Mouse (Mus musculus) liver, embryonic 11.5 days (tissue): ENCODE measurements around the gene 9330182L06Rik. TPM values are rescaled to one million over a fixed set of nuclear protein-coding genes. Genes with fewer than 3 reads are reported as not detected.

Experiments used
- ATAC-seq: fragments of 200-750 bp; cut with Nextera tagmentation; replicated peaks from 2 replicates; pipeline ENCODE4 v1.8.0; 2017; ENCODE audit warnings: moderate number of reproducible peaks, mild to moderate bottlenecking, moderate TSS enrichment, moderate library complexity; ENCODE audit not compliant: low FRiP score
- DNase-seq: peaks from one replicate; pipeline ENCODE4 v3.0.0-alpha.2; 2017; ENCODE audit warnings: low spot score
- H3K27ac ChIP-seq: fragments of 300-500 bp; sonication (generic); 2 replicates; pipeline ENCODE4 v1.5.1; 2014; ENCODE audit warnings: mild to moderate bottlenecking, low read depth, low read length, control low read depth
- H3K27me3 ChIP-seq: fragments of 300-500 bp; sonication (generic); replicated peaks from 2 replicates; pipeline ENCODE4 v1.6.1; 2014; ENCODE audit warnings: low read length, mixed read lengths; ENCODE audit not compliant: control insufficient read depth, insufficient read depth
- H3K36me3 ChIP-seq: fragments of 300-500 bp; sonication (generic); 2 replicates; pipeline ENCODE4 v1.6.1; 2014; ENCODE audit warnings: mild to moderate bottlenecking, low read length, moderate library complexity, mixed read lengths; ENCODE audit not compliant: control insufficient read depth, insufficient read depth
- H3K4me1 ChIP-seq: fragments of 300-500 bp; sonication (generic); replicated peaks from 2 replicates; pipeline ENCODE4 v1.6.1; 2014; ENCODE audit warnings: low read length, mixed read lengths; ENCODE audit not compliant: control insufficient read depth, insufficient read depth
- H3K4me2 ChIP-seq: fragments of 300-500 bp; sonication (generic); 2 replicates; pipeline ENCODE4 v1.6.1; 2014; ENCODE audit warnings: mild to moderate bottlenecking, control low read depth, moderate library complexity
- H3K4me3 ChIP-seq: fragments of 300-500 bp; sonication (generic); 2 replicates; pipeline ENCODE4 v1.5.1; 2014; ENCODE audit warnings: low read depth, low read length, control low read depth
- H3K9ac ChIP-seq: fragments of 300-500 bp; sonication (generic); 2 replicates; pipeline ENCODE4 v1.6.1; 2014; ENCODE audit warnings: low read depth, low read length, control low read depth
- H3K9me3 ChIP-seq: fragments of 300-500 bp; sonication (generic); 2 replicates; pipeline ENCODE4 v1.6.1; 2016; ENCODE audit warnings: low read length, inconsistent platforms, mixed read lengths; ENCODE audit not compliant: control insufficient read depth
- WGBS: fragments of 180-500 bp; shearing (Covaris S2); extraction: QIAGEN DNeasy Blood & Tissue Kit; methylation state at CpG from one replicate; pipeline ENCODE4 v1.1.7; 2014; 5-methylcytosine and 5-hydroxymethylcytosine counted together
- polyA plus RNA-seq: library from polyadenylated mRNA; unstranded; fragments of >200 nt; fragmentation: Nextera tagmentation; extraction: Ambion mirVana; gene quantifications from 2 replicates; pipeline ENCODE4 v1.2.1, GENCODE M21; 2014

The 9330182L06Rik gene
- polyA plus RNA-seq, 1 experiment from 2014 or later, result 0.99 TPM

GRCm38 (mm10) chr5:9352163-9352562 is 86.2 kb downstream of the 9330182L06Rik start:
- 87% methylated on average over 5 of the region's 5 CpGs for WGBS
- no peak overlapping the region for H3K27ac ChIP-seq
- H3K9ac ChIP-seq, result no peak overlapping the region
- H3K9me3 ChIP-seq, result no peaks in the 10 kb centered on the region
- no peak overlapping the region for H3K4me3 ChIP-seq
- H3K4me1 ChIP-seq, result no peaks in the 10 kb centered on the region
- no peak overlapping the region for H3K4me2 ChIP-seq
- no peaks in the 10 kb centered on the region for H3K27me3 ChIP-seq
- DNase-seq (no peak), ATAC-seq (no peak)
- no peaks in the 10 kb centered on the region for H3K36me3 ChIP-seq

DNA sequence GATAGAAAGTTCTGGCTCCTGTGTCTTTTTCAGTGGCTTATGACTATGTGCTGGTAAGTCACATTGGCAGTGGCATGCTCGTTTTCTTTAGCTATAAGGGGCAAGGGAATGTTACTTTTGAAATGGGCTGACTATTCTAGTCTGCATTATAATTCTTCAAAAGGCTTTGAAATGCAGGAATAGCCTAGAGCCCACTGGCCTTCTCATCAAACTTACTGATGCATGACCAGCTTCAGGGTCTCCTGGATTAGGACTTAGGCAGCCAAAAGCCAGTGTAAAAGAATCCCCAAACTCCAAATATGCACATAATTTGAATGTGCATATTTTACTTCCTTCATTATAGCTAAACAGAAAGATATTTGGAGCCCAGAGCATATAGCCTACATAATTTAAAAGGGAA is 86.7 kb downstream of the 9330182L06Rik start:
- WGBS, result 59% methylated on average over 1 of the region's 1 CpGs
- Histone ChIP-seq H3K9me3 (no peaks in the 10 kb centered on the region), H3K27ac (no peak overlapping the region), H3K27me3 (no peaks in the 10 kb centered on the region), H3K4me1 (no peaks in the 10 kb centered on the region), H3K9ac (no peak overlapping the region), H3K4me2 (no peak overlapping the region), H3K4me3 (no peak overlapping the region), H3K36me3 (no peaks in the 10 kb centered on the region)
- no peak for DNase-seq
- ATAC-seq, result no peak

GRCm38 (mm10) chr5:9354257-9354656 is 88.3 kb downstream of the 9330182L06Rik start:
- Histone ChIP-seq H3K4me1 (no peaks in the 10 kb centered on the region), H3K36me3 (no peaks in the 10 kb centered on the region), H3K4me2 (no peak overlapping the region), H3K4me3 (no peak overlapping the region), H3K27me3 (no peaks in the 10 kb centered on the region), H3K9ac (no peak overlapping the region), H3K9me3 (no peaks in the 10 kb centered on the region), H3K27ac (no peak overlapping the region)
- DNase-seq, result no peak
- ATAC-seq, result no peak
- WGBS, result 87% methylated on average over 1 of the region's 1 CpGs

DNA sequence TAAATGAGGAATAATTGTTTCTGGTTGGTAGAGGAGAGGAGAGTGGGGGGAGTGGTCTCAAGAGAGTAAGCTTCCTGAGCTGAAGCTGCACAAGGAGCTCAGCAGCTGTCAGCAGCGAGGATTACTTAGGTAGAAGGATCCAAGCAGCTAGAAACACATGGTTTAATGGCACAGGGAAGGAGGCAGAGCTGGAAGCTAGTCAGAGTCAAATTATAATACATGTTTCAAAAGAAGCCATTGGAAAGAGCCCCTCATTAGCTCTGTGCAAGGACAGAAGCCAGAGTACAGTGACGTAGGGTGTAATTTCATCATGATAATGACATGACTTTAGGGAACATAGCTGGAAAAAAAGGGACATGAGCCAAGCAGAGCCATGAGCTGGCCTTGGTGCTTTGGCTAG is 92.2 kb downstream of the 9330182L06Rik start:
- Histone ChIP-seq H3K9ac (no peak overlapping the region), H3K4me2 (no peak overlapping the region), H3K4me1 (no peaks in the 10 kb centered on the region), H3K9me3 (no peaks in the 10 kb centered on the region), H3K27ac (no peak overlapping the region), H3K36me3 (no peaks in the 10 kb centered on the region), H3K4me3 (no peak overlapping the region), H3K27me3 (no peaks in the 10 kb centered on the region)
- WGBS, result 50% methylated on average over 2 of the region's 2 CpGs
- ATAC-seq, result no peak
- DNase-seq, result no peak

GRCm38 (mm10) chr5:9361982-9362661 is 96.2 kb downstream of the 9330182L06Rik start:
- no peak for ATAC-seq
- Histone ChIP-seq H3K27ac (no peak overlapping the region), H3K9me3 (no peaks in the 10 kb centered on the region), H3K4me2 (no peak overlapping the region), H3K4me3 (no peak overlapping the region), H3K36me3 (no peaks in the 10 kb centered on the region), H3K9ac (no peak overlapping the region), H3K4me1 (no peaks in the 10 kb centered on the region), H3K27me3 (no peaks in the 10 kb centered on the region)
- WGBS, result 66% methylated on average over 7 of the region's 7 CpGs
- no peak for DNase-seq

DNA sequence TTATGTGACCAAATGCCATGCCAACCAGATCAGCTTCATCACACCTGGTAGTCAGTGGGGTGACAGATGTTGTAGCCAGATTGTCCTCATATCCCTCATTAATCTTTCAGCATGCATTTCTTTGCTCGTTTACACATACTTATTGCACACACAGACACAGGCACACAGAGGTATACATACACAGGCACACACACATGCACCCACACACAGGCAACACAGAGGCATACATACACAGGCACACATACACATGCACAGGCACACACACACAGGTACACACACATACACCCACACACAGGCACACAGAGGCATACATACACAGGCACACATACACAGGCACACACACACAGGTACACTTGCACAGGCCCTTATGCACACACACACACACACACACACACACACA is 99.0 kb downstream of the 9330182L06Rik start:
- Histone ChIP-seq H3K9ac (no peak overlapping the region), H3K27ac (no peak overlapping the region), H3K36me3 (no peaks in the 10 kb centered on the region), H3K27me3 (no peaks in the 10 kb centered on the region), H3K9me3 (no peaks in the 10 kb centered on the region), H3K4me1 (no peaks in the 10 kb centered on the region), H3K4me2 (no peak overlapping the region), H3K4me3 (no peak overlapping the region)
- DNase-seq, result no peak
- ATAC-seq, result no peak
- 50% methylated on average over 1 of the region's 1 CpGs for WGBS

- no peaks in the 10 kb centered on the region for H3K4me1 ChIP-seq
- no peaks in the 10 kb centered on the region for H3K27me3 ChIP-seq
- WGBS, result 67% methylated on average over 11 of the region's 11 CpGs
- H3K27ac ChIP-seq, result no peak overlapping the region
- ATAC-seq, result no peak
- DNase-seq, result no peak
- no peak overlapping the region for H3K4me3 ChIP-seq
- H3K4me2 ChIP-seq, result no peak overlapping the region
- H3K9ac ChIP-seq, result no peak overlapping the region
- no peaks in the 10 kb centered on the region for H3K36me3 ChIP-seq
- no peaks in the 10 kb centered on the region for H3K9me3 ChIP-seq
Measured at GRCm38 (mm10) chr5:9367920-9368692, 102.2 kb downstream of the 9330182L06Rik start.

DNA sequence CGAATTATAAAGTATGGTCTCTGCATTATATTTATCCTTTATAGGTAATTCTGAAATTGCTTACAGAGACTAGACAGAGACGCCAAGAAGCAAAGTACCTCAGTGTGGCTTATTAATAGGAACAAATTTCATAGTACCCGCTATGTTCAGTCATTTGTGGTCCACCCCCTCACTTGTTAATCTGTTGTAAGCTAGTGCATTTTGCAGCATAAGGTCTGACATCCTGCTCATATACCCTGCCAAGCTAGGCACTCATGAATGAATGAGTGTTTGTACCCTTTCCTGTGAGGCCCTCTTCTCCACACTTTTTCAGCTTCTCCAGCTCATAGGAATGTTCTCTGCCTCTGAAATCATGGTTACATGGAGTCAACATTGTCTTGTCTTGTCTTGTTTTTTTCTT is 105.2 kb downstream of the 9330182L06Rik start:
- H3K4me3 ChIP-seq, result no peak overlapping the region
- no peaks in the 10 kb centered on the region for H3K36me3 ChIP-seq
- ATAC-seq (no peak), DNase-seq (no peak)
- no peaks in the 10 kb centered on the region for H3K4me1 ChIP-seq
- no peak overlapping the region for H3K4me2 ChIP-seq
- no peak overlapping the region for H3K9ac ChIP-seq
- 76% methylated on average over 3 of the region's 3 CpGs for WGBS
- H3K9me3 ChIP-seq, result no peaks in the 10 kb centered on the region
- no peaks in the 10 kb centered on the region for H3K27me3 ChIP-seq
- no peak overlapping the region for H3K27ac ChIP-seq

DNA sequence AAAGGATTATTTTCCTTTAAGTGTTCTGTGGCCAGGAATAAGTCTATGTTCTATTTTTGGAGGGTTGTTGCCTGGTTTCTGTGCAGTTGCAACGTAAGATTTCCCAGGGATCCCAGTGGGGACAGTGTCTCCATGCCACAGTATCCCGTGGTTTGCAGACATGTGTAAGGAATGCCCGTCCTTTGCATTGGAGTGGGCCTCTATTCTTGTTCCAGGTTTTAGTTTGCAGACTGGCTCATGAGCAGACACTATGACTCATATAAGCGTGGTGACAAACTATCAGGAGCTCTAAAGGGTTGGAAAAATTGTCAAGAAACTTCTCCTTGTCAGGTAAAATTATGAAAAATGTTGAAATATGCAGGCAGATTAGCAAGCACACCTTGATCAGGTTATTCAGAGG is 107.4 kb downstream of the 9330182L06Rik start:
- no peaks in the 10 kb centered on the region for H3K9me3 ChIP-seq
- no peak for DNase-seq
- no peak overlapping the region for H3K9ac ChIP-seq
- H3K4me2 ChIP-seq, result no peak overlapping the region
- no peak overlapping the region for H3K4me3 ChIP-seq
- H3K36me3 ChIP-seq, result no peaks in the 10 kb centered on the region
- H3K4me1 ChIP-seq, result no peaks in the 10 kb centered on the region
- WGBS, result 59% methylated on average over 4 of the region's 4 CpGs
- ATAC-seq, result no peak
- H3K27ac ChIP-seq, result no peak overlapping the region
- H3K27me3 ChIP-seq, result no peaks in the 10 kb centered on the region
